Mouse (Mus musculus) neutrophil, adult 59 days (primary cell): ENCODE results near the gene Tmprss11f. TPM values are rescaled to one million over a fixed set of nuclear protein-coding genes. Genes with fewer than 3 reads are reported as not detected.

Source experiments
- total RNA-seq, 2 experiments: library from RNA; stranded (reverse); gene quantifications; 1 replicate in 1 of 2; 2 replicates in 1 of 2; pipeline ENCODE4 v1.2.4; 2023

The Tmprss11f gene
- not detected for total RNA-seq

DNA sequence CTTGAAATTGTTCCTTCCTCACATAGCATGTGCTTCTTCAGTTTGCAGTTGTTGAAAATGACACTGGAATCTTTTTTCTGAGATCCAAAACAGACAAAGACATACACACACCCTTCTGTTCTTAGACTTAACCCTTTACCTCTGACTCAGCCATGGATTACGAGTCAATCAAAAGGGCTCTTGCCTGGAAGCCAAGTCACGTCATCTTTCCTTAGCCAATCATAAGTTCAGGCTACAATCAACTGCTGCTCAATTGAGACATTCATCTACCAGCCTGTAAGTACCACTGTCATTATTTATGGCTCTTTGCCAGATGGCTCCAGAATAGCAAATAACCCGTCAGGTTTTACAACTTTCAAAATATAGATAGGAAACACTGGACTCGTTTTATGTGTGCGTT is at the start of gene Tmprss11f:
TSS of gene Tmprss11f (minus strand) at position 101 of the 400 bp plus-strand sequence.

DNA sequence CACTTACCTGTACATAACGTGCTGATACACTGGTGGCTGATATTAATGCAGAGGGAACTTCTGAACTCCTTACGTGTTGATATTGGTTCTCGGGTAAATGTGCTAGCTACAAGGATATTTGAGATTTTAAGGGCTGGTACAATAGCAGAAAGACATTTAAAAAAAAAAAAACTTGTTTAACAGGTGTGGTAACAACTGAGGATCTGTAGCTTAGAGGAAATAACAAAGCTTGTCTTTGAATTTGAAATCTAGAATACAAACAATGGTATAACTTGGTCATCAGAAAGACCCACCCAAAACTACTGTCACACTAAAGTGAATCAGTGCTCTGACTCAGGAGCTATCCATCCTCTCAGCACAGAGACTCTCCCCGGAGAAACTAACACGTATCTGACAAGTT is 44.0 kb upstream of the Tmprss11f start, which contains the start of gene Tmprss11b:
TSS of gene Tmprss11b (minus strand) at position 101 of the 400 bp plus-strand sequence.

DNA sequence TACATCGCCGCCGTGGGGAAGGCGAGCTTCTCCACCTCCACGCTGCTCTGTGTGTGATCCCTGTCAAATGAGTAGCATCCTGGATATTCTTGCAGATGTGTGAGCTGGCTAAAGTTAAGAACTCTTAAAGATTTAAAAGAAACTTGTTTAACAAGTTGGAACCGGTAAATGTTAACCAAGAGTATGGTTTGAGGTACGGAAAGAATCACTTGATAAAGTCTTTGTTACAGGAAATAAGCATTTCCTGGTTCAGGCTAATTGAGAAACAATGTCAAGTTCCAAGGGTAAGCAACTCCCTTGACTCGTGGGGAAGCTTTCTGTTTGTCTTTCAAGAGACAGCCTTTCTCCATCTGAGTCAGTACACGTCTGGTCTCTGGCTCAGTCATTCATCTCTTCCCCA is 113.7 kb downstream of the Tmprss11f start, which contains the start of gene Tmprss11g:
TSS of gene Tmprss11g (minus strand) at position 101 of the 400 bp plus-strand sequence.

Other genes with a start within 250 kb of the Tmprss11f start
- gene Tmprss11a, start 163.4 kb downstream of the Tmprss11f start, total RNA-seq: not detected
- not detected for gene Tmprss11g, start 113.8 kb downstream of the Tmprss11f start, total RNA-seq
- not detected for gene Tmprss11b, start 43.9 kb upstream of the Tmprss11f start, total RNA-seq
- gene Tmprss11e, start 113.4 kb upstream of the Tmprss11f start, total RNA-seq: not detected
- 100 to 1,000 TPM; 104 to 110 TPM for gene Ythdc1, start 171.8 kb upstream of the Tmprss11f start, total RNA-seq